Mouse (Mus musculus) heart, postnatal 10 days (tissue): ENCODE data around the gene Fgd6. TPM values are rescaled to one million over a fixed set of nuclear protein-coding genes. Genes with fewer than 3 reads are reported as not detected.

Source experiments
- DNase-seq, 2 experiments: peaks; one replicate each; pipeline ENCODE4 v3.0.0; 2021
- intact Hi-C: fragments of 180-260 bp; cut with DNase I; formaldehyde crosslinking; loops from one replicate; pipeline ENCODE4 v1.15.1; 2025
- total RNA-seq, 2 experiments: library from RNA; stranded (reverse); gene quantifications; 2 replicates each; pipeline ENCODE4 v1.2.3; 2021

Gene Fgd6
- total RNA-seq, 2 experiments from 2014 or later: 5.9 to 6.0 TPM

GRCm38 (mm10) chr10:94038366-94039260 is 2.8 kb downstream of the Fgd6 start:
- intact Hi-C loops: loop anchor here (5.0 kb wide), 1 partner anchor 34 kb away; no protein-coding TSS in a partner anchor
- no peak for DNase-seq

DNA sequence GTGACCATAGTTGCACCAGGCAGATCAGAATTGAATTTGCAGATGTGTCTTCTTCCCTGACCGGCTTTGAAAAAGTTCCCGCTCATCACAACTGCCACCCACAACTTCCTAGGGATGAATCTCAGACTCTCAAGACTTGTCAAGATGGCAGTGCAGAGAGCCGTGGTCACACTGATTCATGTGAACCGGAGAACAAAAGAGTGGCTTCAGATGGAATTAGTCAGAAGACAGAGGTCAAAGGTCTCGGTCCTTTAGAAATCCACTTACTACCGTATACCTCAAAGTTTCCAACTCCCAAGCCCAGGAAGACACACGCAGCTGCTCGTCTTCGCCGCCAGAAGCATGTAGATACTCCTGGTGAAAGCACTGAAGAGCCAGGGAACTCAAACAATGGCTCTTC is 8.1 kb downstream of the Fgd6 start:
- intact Hi-C loops: no loop called here
- DNase-seq: no peak

DNA sequence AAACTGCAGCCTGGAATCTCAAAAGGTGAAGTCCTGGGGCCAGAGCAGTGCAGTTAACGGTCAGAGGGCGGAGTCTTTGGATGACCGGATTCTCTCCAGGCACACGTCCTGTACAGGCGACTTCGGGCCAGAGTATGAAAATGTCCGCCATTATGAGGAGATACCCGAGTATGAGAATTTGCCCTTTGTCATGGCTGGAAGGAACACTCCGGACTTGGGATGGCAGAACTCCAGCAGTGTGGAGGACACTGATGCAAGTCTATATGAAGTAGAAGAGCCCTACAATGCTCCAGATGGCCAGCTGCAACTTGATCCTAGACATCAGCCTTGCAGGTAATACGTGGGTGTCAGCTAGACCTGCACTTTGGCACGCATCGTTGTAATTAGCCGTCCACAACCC is 9.5 kb downstream of the Fgd6 start:
- no peak for DNase-seq
- intact Hi-C loops: no loop called here

DNA sequence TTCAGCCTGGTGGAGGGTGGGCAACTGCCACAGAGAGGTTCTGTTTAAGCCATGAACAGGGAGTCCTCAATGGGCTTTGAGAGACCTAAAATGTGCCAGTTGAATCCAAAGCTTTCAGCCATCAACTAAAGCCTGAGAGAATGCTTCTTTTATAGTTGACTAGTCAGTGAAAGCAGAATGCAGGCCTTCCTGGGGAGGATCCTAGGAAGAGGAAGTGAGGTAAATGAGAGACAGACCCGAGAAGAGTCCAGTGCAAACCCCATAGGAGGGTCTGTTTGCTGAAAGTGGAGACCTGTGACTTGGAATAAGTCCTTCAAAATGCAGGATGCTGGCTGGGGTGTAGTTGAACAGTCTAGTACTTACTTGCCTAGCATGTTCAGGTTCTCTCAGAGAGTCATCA is 11.2 kb downstream of the Fgd6 start:
- no peak for DNase-seq
- intact Hi-C loops: no loop called here

DNA sequence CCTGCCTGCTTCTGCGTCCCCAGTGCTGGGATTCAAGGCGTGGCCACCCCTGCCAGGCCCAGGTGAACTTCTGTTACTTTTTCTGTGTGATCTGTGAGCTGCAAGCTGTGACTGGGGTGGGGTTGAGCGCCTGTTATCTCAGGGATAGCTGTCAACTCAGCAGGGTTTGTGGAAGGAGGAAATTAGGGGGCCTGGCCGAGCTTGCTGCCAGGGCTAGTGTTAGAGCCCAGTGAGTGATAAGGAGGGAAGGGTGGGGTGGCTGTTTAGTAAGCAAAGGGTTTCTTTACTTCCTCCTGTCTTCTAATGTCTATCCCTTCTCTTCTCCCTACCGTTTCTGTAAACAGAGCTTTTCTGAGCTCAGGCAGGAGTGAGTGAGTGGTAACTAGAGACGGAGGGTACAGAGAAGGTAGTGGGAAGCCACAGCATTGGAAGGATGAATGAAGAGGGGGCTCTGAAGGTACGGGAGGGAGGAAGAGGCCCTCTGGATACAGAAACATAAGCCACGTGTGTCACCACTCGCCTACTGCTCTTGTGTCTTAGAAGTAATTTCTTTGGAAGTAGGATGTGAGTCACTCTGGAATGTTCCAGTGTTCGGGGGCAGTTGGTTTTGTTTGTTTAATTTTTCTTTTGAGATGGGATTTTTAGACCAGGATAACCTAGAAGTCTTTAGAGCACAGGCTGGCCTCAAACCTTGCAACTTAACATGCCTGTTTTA is 12.2 kb downstream of the Fgd6 start:
- peak in 1 of 2 experiments; percentile 15 for DNase-seq
- intact Hi-C loops: no loop called here

GRCm38 (mm10) chr10:94049121-94049520 is 13.3 kb downstream of the Fgd6 start:
- intact Hi-C loops: no loop called here
- no peak for DNase-seq

GRCm38 (mm10) chr10:94050736-94051135 is 14.9 kb downstream of the Fgd6 start:
- no peak for DNase-seq
- intact Hi-C loops: no loop called here

DNA sequence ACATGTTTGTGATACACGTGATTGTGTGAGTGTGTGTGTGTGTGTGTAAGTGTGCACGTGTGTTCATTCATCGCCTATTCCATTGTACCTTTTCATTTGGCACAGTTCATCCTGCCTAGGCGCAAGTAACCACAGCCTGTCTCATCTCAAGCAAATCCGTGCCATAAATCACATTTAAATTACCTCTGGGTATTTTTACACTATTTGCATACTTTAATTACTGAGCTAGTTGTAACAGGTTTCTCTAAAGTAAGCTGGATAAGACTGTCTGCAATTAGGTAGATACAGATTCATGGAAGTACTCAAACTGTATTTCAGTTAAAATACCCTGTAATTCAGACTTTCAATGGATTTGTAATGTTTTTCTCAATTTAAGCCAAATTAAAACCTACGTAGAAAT is 20.7 kb downstream of the Fgd6 start:
- intact Hi-C loops: no loop called here
- DNase-seq: no peak

GRCm38 (mm10) chr10:94059618-94060055 is 23.8 kb downstream of the Fgd6 start:
- DNase-seq: no peak
- intact Hi-C loops: no loop called here

DNA sequence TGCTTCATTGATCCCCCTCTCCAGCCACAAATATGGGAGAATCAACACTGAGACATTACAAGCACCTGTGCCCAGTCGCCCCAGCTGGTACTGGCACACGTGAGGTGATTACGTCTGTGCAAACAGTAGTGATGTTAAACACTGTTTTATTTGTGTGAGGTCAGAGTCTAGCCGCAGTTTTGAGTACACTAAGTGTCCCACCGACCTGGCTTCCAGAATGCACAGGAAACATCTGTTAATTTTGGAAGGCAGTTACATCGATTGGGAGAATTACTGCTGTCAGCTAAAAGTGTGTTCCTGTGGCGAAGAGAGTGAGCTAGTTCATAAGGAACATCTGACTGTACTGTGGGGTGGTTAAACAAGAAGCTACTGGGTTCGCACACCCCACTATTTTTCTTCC is 24.4 kb downstream of the Fgd6 start:
- peak; percentile 30 for DNase-seq
- intact Hi-C loops: no loop called here

GRCm38 (mm10) chr10:94062357-94062756 is 26.6 kb downstream of the Fgd6 start:
- intact Hi-C loops: no loop called here
- DNase-seq: no peak

GRCm38 (mm10) chr10:94066896-94067295 is 31.1 kb downstream of the Fgd6 start:
- DNase-seq: peak in 1 of 2 experiments; percentile 9
- intact Hi-C loops: no loop called here

GRCm38 (mm10) chr10:94068701-94069100 is 32.9 kb downstream of the Fgd6 start:
- peak; percentile 47 to 53 for DNase-seq
- intact Hi-C loops: no loop called here

DNA sequence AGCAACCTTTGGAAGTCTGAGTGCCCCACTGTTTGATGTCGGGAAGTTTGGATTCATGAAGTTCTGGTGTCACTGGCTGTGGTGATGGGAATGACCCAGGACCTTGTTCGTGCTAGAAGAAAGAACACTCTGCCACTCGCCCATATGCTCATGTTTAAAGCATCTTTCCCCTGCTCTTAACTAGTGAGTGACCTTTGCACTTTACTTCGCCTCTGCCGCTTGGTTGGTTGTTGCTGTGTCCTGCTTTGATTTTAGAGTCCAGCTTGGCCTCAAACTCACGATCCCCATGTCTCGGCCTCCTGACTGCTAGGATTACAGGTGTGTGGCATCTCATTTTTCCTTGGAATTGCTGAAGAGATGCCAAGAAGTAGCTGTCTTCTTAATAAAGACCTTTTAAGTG is 35.8 kb downstream of the Fgd6 start:
- intact Hi-C loops: loop anchor here (5.0 kb wide), 1 partner anchor 34 kb away; the partner anchor contains the start of genes Fgd6 and Vezt
- no peak for DNase-seq

- intact Hi-C loops: loop anchor here (5.0 kb wide), 1 partner anchor 35 kb away; the partner anchor contains the start of genes Fgd6 and Vezt
- peak; percentile 55 to 61 for DNase-seq
Measured at GRCm38 (mm10) chr10:94072261-94072915, 36.6 kb downstream of the Fgd6 start.

DNA sequence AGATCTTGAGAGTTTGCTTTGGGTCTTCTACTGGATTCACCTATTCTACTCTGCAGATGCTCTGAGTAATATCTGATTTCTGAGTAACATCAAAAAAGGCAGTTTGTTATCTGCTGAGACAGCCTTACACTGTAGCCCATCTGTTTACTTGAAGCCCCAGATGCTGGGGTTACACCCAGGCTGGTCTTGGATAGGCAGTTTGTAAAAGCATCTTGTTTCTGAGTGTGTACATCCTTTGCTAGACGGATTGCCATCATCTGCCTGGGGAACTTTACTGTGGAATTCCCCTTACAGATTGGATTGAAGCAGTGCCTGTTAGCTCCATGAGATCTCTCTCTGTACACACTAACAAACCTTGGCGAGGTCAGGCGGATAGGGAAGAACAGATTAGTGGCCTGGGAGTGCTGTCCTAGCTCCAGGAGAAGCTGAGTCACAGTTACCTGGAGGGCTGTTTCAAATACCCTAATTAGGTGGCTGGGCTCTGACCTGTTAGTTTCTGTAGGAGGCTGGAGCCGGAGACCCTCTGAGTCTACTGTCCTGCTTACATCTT is 37.2 kb downstream of the Fgd6 start:
- no peak for DNase-seq
- intact Hi-C loops: loop anchor here (5.0 kb wide), 1 partner anchor 36 kb away; the partner anchor contains the start of genes Fgd6 and Vezt

GRCm38 (mm10) chr10:94076966-94077825 is 41.4 kb downstream of the Fgd6 start:
- intact Hi-C loops: no loop called here
- DNase-seq: no peak

- no peak for DNase-seq
- intact Hi-C loops: no loop called here
Measured at GRCm38 (mm10) chr10:94080740-94081139, 44.9 kb downstream of the Fgd6 start.

- DNase-seq: no peak
- intact Hi-C loops: no loop called here
Measured at GRCm38 (mm10) chr10:94082040-94082734, 46.4 kb downstream of the Fgd6 start.
